Mouse (Mus musculus): Measurements from ENCODE around the gene Slc35f5. TPM values are rescaled to one million over a fixed set of nuclear protein-coding genes. Genes with fewer than 3 reads are reported as not detected.

Gene Slc35f5
- total RNA-seq, 2 experiments from 2014 or later, result 14.8 to 18.8 TPM

DNA sequence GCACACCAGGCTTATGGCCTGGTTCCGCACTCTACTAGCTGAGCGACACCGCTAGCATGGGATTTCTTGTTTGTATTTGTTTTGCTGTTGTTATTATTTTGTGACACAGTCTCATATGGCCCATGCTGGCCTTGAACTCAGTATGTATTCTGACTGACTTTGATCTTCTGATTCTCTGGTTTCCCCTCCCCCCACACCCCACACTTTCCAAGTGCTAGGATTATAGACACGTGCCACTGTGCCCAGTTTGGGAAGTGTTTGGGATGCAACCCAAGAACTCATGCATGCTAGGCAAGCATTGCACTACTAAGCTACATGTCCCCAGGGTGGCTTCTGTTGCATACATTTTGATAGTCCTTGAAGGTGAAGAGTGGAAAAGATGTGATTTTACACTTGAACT lies 1.4 kb downstream of the Slc35f5 start:
- no peak for DNase-seq
- intact Hi-C loops (cut with DNase I), result no loop called here

DNA sequence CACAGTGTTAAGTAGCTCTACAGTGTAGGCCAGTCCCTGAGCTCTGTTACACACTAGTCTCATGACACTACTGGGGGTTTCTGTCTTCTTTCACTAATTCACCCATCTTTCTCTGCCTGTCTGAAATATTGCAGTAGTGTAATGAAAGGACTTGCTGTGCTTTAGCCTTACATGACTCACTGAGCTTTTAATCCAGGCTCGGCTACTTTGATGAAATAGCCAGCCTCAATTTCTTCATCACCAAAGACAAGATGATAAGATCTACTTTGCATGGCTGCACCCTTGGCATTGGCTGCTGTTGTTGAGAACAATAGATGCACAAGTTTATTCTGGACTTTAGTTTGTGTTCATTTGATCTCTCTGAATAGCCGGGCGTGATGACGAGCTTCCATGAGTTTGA lies 7.7 kb downstream of the Slc35f5 start:
- DNase-seq, result no peak
- intact Hi-C loops (cut with DNase I), result no loop called here

DNA sequence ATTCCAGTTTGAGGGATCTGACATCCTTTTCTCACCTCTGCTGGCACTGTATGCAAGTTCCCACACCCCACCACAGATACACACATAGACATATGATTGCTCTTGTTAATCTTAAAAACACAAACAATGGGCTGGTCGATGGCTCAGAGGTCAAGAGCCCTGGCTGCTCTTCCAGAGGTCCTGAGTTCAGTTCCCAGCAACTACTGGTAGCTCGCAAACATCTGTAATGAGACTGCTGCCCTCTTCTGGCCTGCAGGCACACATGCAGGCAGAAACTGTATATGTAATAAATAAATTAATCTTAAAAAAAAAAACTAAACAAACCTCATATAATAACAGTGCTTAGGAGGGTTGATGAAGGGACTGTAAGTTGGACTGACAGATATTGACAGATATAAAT lies 13.8 kb downstream of the Slc35f5 start:
- intact Hi-C loops (cut with DNase I), result no loop called here
- no peak for DNase-seq

DNA sequence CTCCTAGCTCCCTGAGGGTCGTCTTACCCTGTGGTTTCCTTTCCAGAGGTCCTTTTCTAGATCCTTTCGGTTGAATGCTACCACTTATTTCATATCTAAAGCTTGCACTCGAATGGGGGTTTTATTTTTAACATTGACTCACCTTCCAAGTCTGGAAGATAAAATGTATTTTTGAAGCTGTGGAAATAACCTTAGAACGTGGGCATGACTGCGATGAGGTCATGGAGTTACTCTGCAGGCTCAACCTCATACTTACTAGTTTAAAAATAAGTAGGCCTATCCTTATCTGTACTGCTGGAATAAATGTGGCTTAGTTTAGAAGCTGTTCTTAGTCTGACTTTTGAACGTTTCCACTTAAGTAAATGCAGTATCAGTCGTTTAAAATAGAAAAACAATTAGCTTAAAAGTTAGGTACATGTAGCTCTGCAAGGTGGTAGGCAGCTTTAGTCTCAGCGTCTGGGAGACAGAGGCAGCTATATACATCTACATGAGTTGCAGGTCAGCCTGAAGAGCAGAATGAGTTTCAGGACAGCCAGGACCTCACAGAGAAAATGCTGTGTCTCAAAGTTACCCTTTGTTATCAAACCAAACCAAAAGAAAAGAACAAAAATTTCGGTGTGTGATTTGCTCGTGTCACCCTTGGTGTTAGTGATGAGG lies 15.2 kb downstream of the Slc35f5 start:
- intact Hi-C loops (cut with DNase I), result no loop called here
- DNase-seq, result no peak

DNA sequence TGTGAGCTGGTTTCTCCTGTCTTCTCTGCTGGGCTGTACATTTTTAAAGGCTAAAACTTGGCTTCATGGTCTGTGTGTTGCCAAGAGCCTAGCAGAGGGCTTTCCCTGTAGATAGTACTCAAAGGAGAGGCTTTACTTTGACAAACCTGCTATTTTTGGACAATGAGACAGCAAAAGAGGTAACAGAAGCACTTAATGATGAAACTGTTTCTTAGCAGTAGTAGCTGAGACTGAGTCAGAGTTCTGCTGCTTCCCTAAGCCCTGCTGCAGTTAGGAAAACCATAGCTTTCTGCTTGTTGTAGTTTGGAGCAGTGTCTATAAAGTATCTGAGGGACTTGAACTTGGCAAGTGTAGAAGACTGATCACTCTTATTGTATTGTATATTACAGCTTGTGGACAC lies 16.6 kb downstream of the Slc35f5 start:
- intact Hi-C loops (cut with DNase I), result no loop called here
- DNase-seq, result no peak

DNA sequence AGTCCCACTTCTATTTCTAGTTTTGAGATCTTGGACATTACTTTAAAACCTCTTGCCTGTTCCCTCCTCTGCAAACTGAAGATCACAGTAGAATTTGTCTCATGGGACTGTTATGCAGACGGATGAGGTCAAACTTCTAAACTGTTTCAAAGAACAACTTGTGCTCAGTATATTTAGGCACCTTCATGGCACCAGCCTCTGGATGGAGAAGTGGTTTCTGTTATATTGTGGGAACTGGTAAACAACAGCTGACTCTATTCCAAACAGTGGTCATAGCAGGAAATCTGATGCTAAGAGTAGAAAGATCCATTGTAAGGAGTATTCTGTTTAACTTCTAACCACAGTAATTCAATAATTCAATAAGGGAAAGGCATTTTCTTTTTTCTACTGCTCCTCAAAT lies 17.7 kb downstream of the Slc35f5 start:
- no peak for DNase-seq
- intact Hi-C loops (cut with DNase I), result no loop called here

DNA sequence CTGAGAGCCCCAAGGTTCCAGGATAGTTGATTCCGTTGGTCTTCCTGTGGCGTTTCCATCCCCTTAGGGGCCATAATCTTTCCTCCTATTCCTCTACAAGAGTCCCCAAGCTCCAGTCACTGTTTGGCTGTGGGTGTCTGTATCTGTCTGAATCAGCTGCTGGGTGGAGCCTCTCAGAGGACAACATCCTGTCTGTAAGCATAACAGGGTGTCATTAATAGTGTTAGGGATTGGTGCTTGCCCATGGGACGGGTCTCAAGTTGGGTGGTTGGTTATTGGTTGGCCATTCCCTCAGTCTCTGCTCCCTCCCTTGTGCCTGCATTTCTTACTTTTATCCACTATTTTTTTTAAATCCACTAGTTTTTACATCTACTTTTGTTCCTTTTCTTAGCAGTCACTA lies 20.7 kb downstream of the Slc35f5 start:
- intact Hi-C loops (cut with DNase I), result loop anchor here (5.0 kb wide), 1 partner anchor 209 kb away; no protein-coding TSS in a partner anchor
- DNase-seq, result no peak

DNA sequence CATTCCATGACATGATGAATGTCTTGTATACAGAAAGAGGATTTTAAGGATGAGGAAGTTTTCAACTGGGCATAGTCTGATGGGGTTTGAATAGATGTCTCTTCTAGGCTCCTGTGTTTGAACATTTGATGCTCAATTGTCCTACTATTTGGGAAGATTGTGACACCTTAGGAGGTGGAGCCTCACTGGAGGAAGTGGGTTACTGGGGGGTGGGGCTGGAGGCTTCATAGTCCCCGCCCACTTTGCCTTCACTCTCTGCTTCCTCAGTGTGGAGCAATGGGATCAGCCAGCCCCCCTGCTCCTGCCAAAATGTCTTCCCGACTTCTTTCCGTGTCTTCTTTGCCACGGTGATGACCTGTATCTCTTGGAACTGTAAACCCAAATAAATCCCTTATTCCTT lies 43.2 kb downstream of the Slc35f5 start:
- intact Hi-C loops (cut with DNase I), result loop anchor here (10.0 kb wide), 1 partner anchor 831 kb away; no protein-coding TSS in a partner anchor
- DNase-seq, result no peak

DNA sequence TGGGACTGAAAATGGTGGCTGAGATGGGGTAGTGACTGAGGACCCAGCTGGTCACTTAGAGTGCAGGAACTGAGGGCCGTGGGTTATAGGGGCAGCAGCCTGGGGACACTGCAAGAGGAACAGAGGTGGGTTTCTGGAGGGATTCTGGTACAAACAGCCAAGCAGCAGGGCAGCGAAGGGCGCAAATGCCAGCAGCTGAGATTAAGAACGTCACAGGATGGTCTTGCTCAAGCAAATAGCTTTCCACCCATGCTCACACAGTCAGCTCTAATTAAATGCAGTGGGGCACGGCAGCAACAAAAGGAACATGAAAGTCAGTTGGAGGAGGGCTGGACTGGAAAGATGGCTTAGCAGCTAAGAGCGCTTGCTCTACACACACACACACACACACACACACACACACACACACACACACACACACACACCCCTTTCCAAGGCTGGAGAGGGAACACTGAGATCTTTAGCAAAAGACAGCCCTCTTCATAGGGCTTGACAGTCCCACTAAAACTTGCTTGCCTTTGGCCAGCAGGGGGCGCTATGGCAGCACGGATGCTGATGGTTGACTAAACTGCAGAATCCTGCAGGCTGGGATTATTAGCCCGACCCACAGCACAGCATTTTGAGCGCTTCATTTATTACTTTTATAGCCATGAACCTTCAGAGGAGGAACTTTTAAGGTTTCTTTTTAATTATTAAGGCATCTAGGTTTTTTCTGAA lies 46.9 kb downstream of the Slc35f5 start:
- peak; percentile 77 to 78 for DNase-seq
- intact Hi-C loops (cut with DNase I), result loop anchor here (5.0 to 10.0 kb wide), 2 partner anchors 828 to 1325 kb away; no protein-coding TSS in a partner anchor

DNA sequence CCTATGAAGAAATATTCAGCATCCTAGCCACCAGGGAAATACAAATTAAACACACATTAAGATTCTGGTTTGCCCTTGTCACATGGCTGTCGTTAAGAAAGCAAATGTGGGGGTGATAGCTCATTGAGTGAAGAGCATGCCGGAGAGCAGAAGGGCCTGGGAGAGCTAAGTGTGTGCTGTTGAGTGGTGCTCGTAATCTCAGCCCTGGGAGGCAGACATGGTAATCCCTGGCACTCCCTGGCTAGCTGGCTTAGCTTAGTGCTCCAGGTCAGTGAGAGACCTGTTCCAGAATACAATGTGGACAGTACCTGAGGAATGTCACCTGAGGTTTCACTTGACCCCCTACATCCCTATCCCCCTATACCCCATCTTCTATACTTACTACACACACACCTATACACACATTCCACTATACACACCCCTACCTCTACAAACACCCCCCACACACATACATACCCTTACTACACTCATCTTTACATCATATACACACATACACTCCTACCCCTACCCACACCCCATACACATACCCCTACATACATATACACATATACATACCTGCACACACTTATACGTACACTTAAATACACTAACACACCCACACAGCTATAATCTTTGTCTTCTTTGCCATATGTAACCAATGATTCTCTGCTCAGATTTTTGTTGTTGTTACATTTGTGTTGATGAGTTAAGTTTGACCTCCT lies 64.1 kb downstream of the Slc35f5 start:
- intact Hi-C loops (cut with DNase I), result no loop called here
- DNase-seq, result no peak

DNA sequence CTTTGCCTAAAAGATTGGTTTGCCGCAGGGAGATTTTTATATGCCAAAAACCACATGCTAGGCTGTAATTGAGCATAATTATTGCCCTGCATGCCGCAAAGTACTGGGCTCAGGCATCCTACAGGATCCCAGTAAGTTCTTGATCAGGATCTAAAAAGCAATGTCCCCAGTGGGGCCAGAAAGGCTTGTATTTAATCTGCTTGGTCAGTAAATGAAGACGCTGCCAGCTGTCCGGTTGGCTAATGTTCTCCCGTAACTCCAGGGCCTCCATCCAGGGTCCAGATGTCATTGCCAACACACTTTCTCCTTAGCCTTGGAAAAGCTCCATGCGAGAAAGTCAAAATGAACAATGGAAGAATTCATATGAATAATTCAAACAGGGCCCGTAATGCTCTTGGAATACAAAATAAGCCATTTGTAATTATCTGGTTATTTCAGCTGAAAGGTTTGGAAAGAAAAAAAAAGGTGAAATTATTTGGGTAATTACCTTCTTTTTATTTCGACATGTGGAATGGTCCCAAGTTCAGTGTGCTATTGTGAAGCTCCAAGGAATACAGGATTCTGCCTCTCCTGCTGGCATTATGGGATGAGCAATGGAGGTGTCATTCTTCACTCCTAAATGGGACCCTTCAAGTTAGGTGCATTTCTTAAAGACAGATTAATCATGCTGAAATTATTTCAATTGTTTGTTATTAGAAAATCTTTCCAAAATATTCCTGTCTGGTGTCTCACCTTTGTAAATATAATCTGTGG lies 79.3 kb downstream of the Slc35f5 start:
- intact Hi-C loops (cut with DNase I), result no loop called here

DNA sequence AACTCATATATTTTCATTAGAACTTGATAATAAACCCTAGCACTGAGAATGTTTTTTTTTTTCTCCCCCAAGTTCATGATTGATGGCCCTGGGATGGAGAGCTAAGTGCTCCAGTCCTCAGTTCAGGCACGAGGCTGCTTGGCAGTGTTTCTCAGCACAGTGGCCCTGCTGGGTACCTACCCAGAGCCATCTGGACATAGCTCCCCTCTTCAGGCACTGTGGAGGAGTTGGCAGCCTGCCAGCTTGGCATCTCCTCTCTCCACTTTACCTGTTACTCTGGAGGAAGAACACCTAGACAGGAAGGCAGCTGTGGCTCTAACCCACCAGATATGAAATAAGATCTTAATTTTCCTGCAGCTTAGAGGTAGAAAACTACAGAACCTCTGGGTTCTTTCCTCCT lies 83.2 kb downstream of the Slc35f5 start:
- no peak for DNase-seq
- intact Hi-C loops (cut with DNase I), result no loop called here

More for the DNA sequence above, 79.3 kb downstream of the Slc35f5 start:
- DNase-seq, result peak; percentile 8 to 22

Other genes starting within 250 kb of the Slc35f5 start
- 10 to 100 TPM; 34.4 to 34.8 TPM for gene Actr3, start 124.9 kb upstream of the Slc35f5 start, total RNA-seq (2021)
- gene Gpr39, start 116.4 kb downstream of the Slc35f5 start, total RNA-seq (2021), result not detected